Mouse (Mus musculus) fibroblast of lung, adult 2 months (primary cell): ENCODE data around the gene Plxnd1.

Experiments
- DNase-seq: peaks from one replicate; pipeline ENCODE4 v3.0.0-alpha.2; 2011; ENCODE audit warnings: low read depth

The Plxnd1 gene

DNA sequence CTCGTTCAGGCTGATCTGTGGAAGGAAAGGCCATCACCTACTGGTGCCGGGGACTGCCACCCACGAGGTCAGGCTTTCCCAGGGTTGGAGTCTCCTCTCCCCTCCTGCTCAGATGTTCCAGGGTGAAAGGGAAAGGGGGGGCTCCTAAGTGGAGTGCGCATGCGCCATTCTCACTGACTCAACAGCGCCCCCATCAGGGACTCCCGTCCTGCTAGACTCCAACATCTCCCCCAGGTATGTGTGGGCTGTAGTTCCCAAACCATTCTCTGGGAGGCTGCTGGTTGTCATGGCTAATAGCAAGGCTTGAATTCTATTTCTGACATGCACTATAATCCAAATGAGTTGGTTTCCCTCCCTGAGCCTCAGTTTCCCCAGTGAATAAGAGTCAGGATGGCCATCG lies 16.2 kb downstream of the Plxnd1 start:
- DNase-seq = no peak

DNA sequence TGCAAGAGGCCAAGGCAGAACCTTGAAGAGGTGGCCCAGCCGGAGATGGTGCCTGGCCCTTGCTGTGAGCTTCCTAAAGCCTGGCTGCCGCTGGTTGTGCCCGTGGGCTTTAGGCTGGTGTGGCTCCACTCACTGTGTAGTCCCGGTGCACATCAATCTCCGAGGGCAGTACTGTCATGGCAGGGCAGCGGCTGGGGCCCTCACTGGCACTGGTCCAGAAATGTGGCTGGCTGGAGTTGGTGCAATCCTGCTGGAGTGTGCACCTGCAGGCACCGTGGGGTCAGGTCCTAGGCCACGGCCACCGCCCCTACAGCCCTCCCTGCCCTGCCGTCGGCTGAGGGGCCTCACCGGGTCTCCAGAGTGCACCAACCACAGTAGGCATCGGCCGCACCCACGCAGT lies 17.0 kb downstream of the Plxnd1 start:
- DNase-seq = no peak

DNA sequence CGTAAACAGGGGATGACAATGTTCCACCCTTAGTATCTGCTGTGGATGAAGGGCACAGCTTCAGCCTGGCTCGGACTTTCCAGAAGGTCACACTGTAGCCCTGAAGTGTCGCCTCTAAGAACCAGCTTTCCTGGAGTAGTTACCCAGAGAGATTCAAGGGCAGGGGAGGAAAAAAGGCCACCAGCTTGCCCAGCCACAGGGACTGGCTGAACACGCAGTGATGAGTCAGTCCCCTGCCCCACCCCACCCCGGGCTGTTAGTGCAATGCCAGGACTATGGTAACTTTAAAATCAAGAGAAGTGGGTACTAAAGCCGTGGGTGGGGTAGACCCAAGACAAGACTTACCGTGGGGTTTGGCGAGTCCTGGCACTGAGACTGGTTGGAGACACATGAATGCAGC lies 19.2 kb downstream of the Plxnd1 start:
- no peak for DNase-seq

DNA sequence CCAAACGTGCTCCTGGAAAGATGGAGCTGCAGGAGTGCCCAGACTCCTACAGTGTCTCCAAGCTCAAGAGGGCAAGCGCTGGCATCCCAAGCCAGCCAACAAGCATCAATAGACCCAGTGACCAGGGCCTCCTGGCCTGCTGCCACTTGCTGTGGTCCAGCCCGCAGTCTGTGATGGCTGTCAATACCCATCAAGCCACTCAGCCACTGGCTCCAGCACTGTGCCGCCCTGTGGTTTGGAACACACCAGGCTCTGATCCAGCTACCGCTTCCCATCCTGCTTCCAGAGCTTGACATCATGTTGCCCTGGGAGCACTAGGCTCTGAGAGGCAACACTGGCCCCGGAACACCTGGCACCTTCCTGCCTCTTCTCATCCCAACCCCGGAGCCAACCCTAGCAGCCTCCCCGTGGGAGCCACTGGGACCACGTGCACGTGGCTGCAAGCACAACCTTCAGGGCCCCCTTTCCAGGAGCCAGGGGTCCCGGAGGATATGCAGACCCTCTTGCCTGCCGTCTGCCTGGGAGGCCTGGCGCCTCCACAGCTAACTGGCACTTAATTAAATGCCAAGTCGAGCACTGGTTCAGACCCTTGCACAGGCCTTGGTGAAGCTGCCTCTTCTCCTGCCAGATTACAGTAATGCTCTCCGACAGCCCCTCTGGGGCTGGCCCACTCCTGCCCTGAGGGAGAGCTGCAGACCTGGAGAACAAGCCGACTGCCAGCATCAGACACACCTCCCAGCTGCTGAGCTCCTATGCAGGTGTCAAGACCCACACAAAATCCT lies 20.7 kb downstream of the Plxnd1 start:
- peak; percentile 82 for DNase-seq

DNA sequence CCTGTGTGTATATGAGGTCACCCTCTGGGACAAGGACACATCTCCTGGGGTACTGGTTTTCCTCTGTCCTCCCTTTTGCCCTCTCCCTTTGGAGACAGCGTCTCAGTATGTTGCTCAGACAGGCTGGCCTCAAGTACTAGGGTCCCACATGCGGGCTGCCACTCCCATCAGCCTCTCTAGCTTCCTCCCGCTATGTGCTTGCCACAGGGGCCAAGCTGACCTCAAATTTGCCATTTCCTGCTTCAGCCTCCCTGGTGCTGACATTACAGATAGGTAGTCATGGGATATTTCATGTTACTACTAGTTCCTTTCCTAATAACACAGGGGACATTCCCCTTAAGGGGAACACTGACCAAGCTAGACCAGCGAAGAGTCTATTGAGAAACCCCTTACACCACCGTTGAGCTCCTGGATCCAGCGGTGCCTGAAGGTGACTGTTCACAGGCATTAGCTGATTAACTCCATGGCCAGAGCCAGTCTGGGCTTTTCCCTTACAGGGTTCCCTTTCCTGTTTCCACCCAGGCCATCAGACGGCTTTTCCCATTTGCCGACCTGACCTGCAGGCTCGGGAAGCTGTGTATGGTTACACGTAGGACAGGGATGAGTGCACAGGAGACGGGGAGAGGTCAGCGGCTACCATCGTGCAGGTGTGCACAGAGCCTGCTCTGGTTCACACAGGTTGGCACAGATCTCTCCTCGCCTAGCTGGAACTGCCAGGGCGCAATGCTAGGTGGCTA lies 21.5 kb downstream of the Plxnd1 start:
- no peak for DNase-seq

DNA sequence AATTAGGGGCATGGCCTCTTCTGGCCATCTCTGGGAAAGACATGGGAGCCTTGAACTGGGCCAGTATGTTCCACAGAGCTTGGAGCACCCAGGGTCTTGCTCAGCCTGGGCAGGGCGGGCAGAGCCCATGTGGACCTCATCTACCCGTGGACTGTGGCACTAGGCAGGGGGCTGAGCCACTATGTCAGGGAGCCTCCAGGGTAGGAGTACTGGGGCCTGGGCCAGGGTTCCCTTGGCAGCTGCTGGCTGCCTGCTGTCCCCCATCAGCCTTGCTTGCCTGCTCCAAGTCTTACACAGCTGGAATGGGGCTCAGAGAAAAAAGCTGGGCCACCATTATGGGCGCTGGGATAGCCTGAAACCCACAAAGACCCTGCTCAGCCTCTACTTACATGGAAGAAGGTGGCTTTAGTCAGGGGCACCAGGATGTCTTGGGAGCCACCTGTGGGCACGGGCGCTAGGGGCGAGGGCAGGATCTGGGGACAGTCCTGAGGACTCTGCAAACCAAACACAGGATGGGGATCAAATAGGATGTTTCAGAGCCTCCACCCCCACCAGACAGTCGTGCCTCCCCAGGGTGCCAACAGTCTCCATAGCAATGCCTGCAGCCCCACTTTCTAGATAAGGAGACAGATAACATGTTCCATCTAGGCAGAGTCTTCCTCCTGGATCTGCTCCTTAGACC lies 22.6 kb downstream of the Plxnd1 start:
- no peak for DNase-seq

DNA sequence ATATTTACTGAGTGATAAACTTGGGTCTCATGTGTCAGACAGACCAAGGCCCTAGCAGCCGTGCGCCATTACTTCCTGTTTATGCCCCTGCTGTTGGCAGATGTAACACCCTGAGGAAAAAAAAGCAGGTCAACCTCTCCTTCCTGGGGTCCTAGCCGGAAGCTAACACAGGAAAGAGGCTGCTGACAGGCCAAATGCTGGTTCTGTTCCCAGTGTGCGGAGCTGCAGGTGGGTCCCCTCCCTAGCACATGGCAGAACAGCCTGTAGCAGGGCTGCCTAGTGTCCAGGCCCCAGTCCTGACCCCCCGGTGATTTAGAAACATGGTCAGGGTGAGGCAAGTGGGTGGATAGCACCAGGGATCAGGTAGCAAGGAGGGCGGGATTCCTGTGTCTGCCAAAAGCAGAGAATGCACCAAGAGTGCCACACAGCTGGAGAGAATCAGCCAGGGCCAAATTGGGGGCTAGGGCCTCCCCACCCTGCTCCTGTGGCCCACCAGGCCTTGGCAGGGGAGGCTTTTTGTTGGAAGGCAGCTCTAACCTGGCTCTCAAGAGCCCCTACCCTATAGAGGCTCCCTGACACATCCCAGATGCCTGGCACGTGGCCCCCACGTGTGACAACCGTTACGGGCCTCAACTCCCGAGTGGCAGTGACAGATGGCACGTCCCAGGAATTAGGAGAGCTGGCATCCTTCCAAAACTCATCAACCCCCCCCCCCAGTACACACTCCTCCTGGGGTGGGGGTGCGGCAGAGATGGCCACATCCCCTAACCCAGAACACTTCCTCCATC lies 23.3 kb downstream of the Plxnd1 start:
- DNase-seq = no peak

- no peak for DNase-seq
Measured at GRCm38 (mm10) chr6:115969952-115970351, 24.9 kb downstream of the Plxnd1 start.

- no peak for DNase-seq
Measured at GRCm38 (mm10) chr6:115969103-115969502, 25.7 kb downstream of the Plxnd1 start.

- DNase-seq = no peak
Measured at GRCm38 (mm10) chr6:115968700-115969099, 26.1 kb downstream of the Plxnd1 start.

- DNase-seq = no peak
Measured at GRCm38 (mm10) chr6:115968086-115968485, 26.7 kb downstream of the Plxnd1 start.

DNA sequence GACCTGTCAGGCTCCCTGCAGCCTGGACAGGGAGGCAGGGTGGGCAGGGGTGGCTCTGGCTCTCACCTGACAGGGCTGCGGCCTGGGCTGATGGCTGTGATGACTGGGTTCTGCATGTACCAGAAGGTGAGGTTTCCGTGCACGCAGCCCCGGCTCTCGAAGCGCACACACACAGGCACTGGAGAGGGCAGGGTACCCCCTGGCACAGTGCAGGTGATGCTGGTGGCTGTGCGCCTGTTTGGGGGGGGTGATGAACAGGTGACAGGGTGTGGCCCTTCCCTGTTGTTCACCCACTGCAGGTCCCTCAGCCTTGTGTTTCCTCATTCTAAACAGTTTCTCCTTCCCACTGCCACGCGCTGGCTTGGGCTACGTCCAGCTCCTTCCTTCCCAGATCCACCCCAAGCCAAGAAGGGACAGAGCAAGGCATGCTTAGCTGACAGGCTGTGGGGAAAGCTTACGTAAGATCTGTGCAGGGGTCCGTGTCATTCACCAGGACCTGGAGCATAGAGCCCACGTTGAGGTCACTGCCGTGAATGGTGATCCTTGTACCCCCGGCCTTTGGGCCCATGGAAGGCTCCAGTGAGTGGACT lies 27.4 kb downstream of the Plxnd1 start:
- DNase-seq = no peak

DNA sequence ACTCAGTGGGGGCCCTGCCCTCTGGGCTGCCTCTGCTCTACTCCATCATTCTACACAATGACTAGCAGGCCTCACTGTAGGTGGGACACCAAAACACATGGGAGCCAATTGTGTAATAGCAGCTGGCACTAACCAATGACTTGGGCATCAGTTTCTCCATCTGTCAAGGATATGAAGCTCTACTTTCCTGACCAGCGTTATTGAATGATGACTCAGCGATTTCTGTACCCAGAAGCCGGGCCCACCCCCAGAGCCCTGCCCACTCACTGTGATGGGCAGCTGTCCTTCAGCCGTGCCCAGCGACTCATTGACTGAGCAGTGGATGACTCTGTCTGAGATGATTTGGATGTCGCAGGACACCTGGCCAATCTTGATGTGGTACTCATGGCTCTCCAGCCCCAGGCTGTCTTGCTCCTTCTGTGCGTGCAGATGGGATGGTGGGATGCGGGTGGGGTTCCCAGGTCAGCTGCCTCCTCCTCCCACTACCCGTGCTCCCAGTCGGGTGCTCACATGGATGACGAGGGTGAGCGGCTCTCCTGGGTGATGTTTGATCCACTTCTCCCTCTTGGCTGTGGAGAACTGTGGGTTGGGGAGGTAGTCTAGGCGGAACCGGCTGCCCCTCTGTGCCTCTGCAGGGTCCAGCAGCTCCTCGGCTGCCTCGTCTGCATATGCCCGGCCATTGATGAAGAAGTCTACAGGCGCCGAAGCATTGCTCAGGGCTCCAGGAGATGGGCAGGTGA lies 28.4 kb downstream of the Plxnd1 start:
- DNase-seq = no peak

GRCm38 (mm10) chr6:115963656-115964055 lies 31.1 kb downstream of the Plxnd1 start:
- DNase-seq = no peak

- no peak for DNase-seq
Measured at GRCm38 (mm10) chr6:115962439-115963085, 32.2 kb downstream of the Plxnd1 start.

DNA sequence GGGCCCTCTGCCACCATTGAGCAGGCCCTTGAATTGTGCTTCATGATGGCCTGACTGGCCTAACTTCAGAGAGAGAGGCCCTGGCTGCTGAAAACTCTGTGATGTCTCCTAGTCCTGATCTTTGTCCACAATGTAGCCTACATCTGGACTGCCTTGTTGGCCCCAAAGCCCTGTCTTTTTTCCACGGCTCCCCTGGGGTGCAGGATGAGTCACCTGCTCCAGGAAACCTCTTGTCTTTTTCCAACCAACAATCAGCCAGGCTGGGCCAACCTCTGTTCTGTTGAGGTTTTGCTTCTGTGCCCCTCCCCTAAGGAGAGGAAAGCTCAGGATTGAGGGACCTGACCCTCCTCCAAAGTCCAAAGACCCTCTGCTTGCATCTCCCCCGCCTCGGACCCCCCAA lies 33.1 kb downstream of the Plxnd1 start:
- no peak for DNase-seq

- no peak for DNase-seq
Measured at GRCm38 (mm10) chr6:115960322-115960721, 34.5 kb downstream of the Plxnd1 start.

DNA sequence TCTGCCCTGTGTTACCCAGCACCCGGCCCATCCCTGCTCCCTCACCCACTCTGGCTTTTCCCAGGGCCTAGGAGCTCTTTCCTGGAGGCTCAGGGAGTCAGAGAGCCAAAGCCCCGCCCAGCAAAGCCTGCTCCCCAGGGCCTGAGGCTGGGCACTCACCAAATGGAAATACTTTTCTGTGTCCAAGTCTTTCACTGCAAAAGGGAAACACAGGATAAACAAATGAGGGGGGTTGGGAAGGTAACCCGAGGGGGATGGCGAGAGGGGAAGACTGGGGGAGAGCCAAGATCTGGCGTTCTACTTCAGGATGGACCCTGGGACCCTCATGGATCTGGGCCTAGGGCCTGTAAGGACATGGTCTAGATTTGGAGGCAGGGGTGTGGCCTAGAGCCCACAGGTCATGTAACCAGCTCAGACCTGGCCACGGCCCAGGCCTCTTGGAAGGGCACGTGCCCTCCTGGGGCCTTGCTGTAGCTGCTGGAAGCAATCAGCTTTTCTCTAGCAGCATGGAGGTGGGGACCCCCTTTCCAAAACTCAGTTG lies 35.6 kb downstream of the Plxnd1 start:
- DNase-seq = peak; percentile 43

DNA sequence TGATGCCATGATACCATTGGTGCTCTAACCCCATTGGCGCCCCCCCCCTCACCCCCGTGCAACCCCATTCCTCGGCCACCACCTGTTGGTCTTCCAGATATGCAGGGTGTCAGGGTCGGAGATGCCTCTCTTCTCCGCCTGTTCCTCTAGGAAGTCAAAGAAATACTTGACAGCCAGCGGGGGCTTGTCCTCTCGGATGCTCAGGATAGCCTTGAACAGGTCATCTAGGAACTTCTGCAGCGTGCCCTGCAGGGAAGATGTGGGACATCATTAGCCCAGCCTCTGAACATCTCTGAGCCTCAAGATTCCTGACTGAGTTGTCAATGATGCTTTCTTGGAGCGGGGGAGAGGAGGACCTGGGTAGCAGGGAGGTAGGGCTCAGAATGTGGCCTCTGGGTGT lies 36.4 kb downstream of the Plxnd1 start:
- DNase-seq = no peak

DNA sequence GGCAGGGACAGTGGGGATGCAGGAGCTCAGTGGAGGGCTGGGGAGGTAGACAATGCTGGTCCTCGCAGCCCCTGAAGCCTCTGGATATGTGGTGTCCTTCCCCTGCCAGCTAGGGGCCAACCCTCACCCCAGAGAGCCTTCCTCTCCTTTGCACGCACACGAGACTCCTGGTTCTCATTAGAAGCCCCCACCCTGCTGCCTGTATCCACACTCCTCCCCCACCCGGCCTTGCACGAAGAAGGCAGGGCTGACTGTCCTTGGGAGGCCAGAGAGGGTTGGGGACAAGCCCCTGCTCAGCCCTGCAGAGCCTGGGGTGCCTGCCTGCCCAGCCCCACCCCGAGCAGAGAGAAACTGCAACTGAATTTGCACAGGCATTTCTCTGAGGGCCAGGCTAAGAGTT lies 37.1 kb downstream of the Plxnd1 start:
- no peak for DNase-seq
